Mouse (Mus musculus) bone marrow, adult 2 months (tissue): ENCODE measurements around the gene Col7a1. TPM values are rescaled to one million over a fixed set of nuclear protein-coding genes. Genes with fewer than 3 reads are reported as not detected.

Experiments used
- H3K27ac ChIP-seq: fragments of 200-500 bp; 2 replicates; pipeline ENCODE4 v1.5.1; 2012; ENCODE audit warnings: low read depth, mild to moderate bottlenecking, control low read depth, inconsistent platforms, low read length; ENCODE audit not compliant: control insufficient read depth, poor library complexity, insufficient read depth
- H3K4me1 ChIP-seq: fragments of 200-500 bp; 2 replicates; pipeline ENCODE4 v1.6.1; 2011; ENCODE audit warnings: low read length; ENCODE audit not compliant: control insufficient read depth, insufficient read depth
- H3K4me3 ChIP-seq: fragments of 200-500 bp; replicated peaks from 2 replicates; pipeline ENCODE3; 2011; ENCODE audit warnings: mild to moderate bottlenecking, low read depth, low read length, control low read depth; ENCODE audit not compliant: control insufficient read depth
- CTCF ChIP-seq: fragments of 200-500 bp; IDR thresholded peaks from 2 replicates; pipeline ENCODE4 v1.5.1; 2011; ENCODE audit warnings: low read length, control low read depth; ENCODE audit not compliant: control insufficient read depth, insufficient read depth
- POLR2A ChIP-seq: fragments of 200-500 bp; IDR thresholded peaks from 2 replicates; pipeline ENCODE4 v1.6.1; 2011; ENCODE audit warnings: low read depth, mild to moderate bottlenecking, control low read depth, low read length, borderline replicate concordance; ENCODE audit not compliant: control insufficient read depth
- WGBS: fragments of 180-500 bp; shearing (Covaris S2); methylation state at CpG from one replicate; pipeline ENCODE4 v1.1.7; 2018; 5-methylcytosine and 5-hydroxymethylcytosine counted together
- polyA plus RNA-seq: library from polyadenylated mRNA; stranded (reverse); fragments of >200 nt; gene quantifications from 2 replicates; pipeline ENCODE4 v1.2.4, GENCODE M21; 2011; ENCODE audit warnings: low replicate concordance; ENCODE audit not compliant: missing spikeins, insufficient read depth, insufficient read length

Col7a1 gene
- polyA plus RNA-seq, 1 experiment = 17.5 TPM

- no peak overlapping the region for H3K27ac ChIP-seq
- 84% methylated on average over 7 of the region's 7 CpGs for WGBS
- TF ChIP-seq POLR2A (no peak), CTCF (no peak)
- H3K4me3 ChIP-seq = no peak overlapping the region
- H3K4me1 ChIP-seq = no peaks in the 10 kb centered on the region; the same call in 1 of the 2 replicates
Observed at GRCm38 (mm10) chr9:109031001-109031400, 77.6 kb downstream of the Col7a1 start.

- Histone ChIP-seq H3K4me1 (no peaks in the 10 kb centered on the region; the same call in 1 of the 2 replicates), H3K4me3 (no peak overlapping the region), H3K27ac (no peak overlapping the region)
- TF ChIP-seq CTCF = no peak
- TF ChIP-seq POLR2A = no peak
- WGBS = 85% methylated on average over 8 of the region's 8 CpGs
Observed at GRCm38 (mm10) chr9:109031686-109032085, 78.3 kb downstream of the Col7a1 start.

GRCm38 (mm10) chr9:109032435-109032834 is 79.0 kb downstream of the Col7a1 start:
- TF ChIP-seq CTCF = no peak
- TF ChIP-seq POLR2A = no peak
- H3K27ac ChIP-seq = no peak overlapping the region
- 57% methylated on average over 6 of the region's 6 CpGs for WGBS

More at GRCm38 (mm10) chr9:109032435-109032834, 79.0 kb downstream of the Col7a1 start:
- H3K4me3 ChIP-seq = no peak overlapping the region
- no peaks in the 10 kb centered on the region; the same call in 1 of the 2 replicates for H3K4me1 ChIP-seq

Other genes starting within 250 kb of the Col7a1 start
- 28.0 and 37.3 TPM in 2 replicates for gene Ip6k2, start 169.8 kb upstream of the Col7a1 start, polyA plus RNA-seq
- 10.0 and 13.4 TPM in 2 replicates for gene Nckipsd, start 145.2 kb upstream of the Col7a1 start, polyA plus RNA-seq
- 5.3 and 14.9 TPM in 2 replicates for gene Celsr3, start 127.3 kb upstream of the Col7a1 start, polyA plus RNA-seq
- gene Slc26a6, start 100.3 kb upstream of the Col7a1 start, polyA plus RNA-seq = 11.0 and 13.3 TPM in 2 replicates
- gene Tmem89, start 39.0 kb upstream of the Col7a1 start, polyA plus RNA-seq = not detected in 2 replicates
- gene Uqcrc1, start 17.0 kb upstream of the Col7a1 start, polyA plus RNA-seq = 50.7 and 70.0 TPM in 2 replicates
- not detected in 2 replicates for gene Ucn2, start 32.4 kb downstream of the Col7a1 start, polyA plus RNA-seq
- 15.4 and 35.2 TPM in 2 replicates for gene Pfkfb4, start 38.2 kb downstream of the Col7a1 start, polyA plus RNA-seq
- gene Shisa5, start 85.0 kb downstream of the Col7a1 start, polyA plus RNA-seq = 69.2 and 133 TPM in 2 replicates
- gene Trex1, start 106.1 kb downstream of the Col7a1 start, polyA plus RNA-seq = 10.1 and 19.5 TPM in 2 replicates
- 5.8 and 10.2 TPM in 2 replicates for gene Atrip, start 120.5 kb downstream of the Col7a1 start, polyA plus RNA-seq
- gene Ccdc51, start 128.9 kb downstream of the Col7a1 start, polyA plus RNA-seq = 3.4 and 6.0 TPM in 2 replicates
- gene Tma7, start 129.0 kb downstream of the Col7a1 start, polyA plus RNA-seq = 206 and 254 TPM in 2 replicates
- gene Plxnb1, start 141.8 kb downstream of the Col7a1 start, polyA plus RNA-seq = 1.1 and 2.1 TPM in 2 replicates
- not detected in 2 replicates for gene Fbxw21, start 208.5 kb downstream of the Col7a1 start, polyA plus RNA-seq
- not detected in 2 replicates for gene Fbxw13, start 242.4 kb downstream of the Col7a1 start, polyA plus RNA-seq